Mouse (Mus musculus) liver, embryonic 11.5 days (tissue): ENCODE data around the gene Noc3l. TPM values are rescaled to one million over a fixed set of nuclear protein-coding genes. Genes with fewer than 3 reads are reported as not detected.

Source experiments
- ATAC-seq: fragments of 200-750 bp; cut with Nextera tagmentation; replicated peaks from 2 replicates; pipeline ENCODE4 v1.8.0; 2017; ENCODE audit warnings: moderate number of reproducible peaks, mild to moderate bottlenecking, moderate TSS enrichment, moderate library complexity; ENCODE audit not compliant: low FRiP score
- DNase-seq: peaks from one replicate; pipeline ENCODE4 v3.0.0-alpha.2; 2017; ENCODE audit warnings: low spot score
- H3K27ac ChIP-seq: fragments of 300-500 bp; sonication (generic); 2 replicates; pipeline ENCODE4 v1.5.1; 2014; ENCODE audit warnings: mild to moderate bottlenecking, low read depth, low read length, control low read depth
- H3K27me3 ChIP-seq: fragments of 300-500 bp; sonication (generic); replicated peaks from 2 replicates; pipeline ENCODE4 v1.6.1; 2014; ENCODE audit warnings: low read length, mixed read lengths; ENCODE audit not compliant: control insufficient read depth, insufficient read depth
- H3K36me3 ChIP-seq: fragments of 300-500 bp; sonication (generic); 2 replicates; pipeline ENCODE4 v1.6.1; 2014; ENCODE audit warnings: mild to moderate bottlenecking, low read length, moderate library complexity, mixed read lengths; ENCODE audit not compliant: control insufficient read depth, insufficient read depth
- H3K4me1 ChIP-seq: fragments of 300-500 bp; sonication (generic); replicated peaks from 2 replicates; pipeline ENCODE4 v1.6.1; 2014; ENCODE audit warnings: low read length, mixed read lengths; ENCODE audit not compliant: control insufficient read depth, insufficient read depth
- H3K4me2 ChIP-seq: fragments of 300-500 bp; sonication (generic); 2 replicates; pipeline ENCODE4 v1.6.1; 2014; ENCODE audit warnings: mild to moderate bottlenecking, control low read depth, moderate library complexity
- H3K4me3 ChIP-seq: fragments of 300-500 bp; sonication (generic); 2 replicates; pipeline ENCODE4 v1.5.1; 2014; ENCODE audit warnings: low read depth, low read length, control low read depth
- H3K9ac ChIP-seq: fragments of 300-500 bp; sonication (generic); 2 replicates; pipeline ENCODE4 v1.6.1; 2014; ENCODE audit warnings: low read depth, low read length, control low read depth
- H3K9me3 ChIP-seq: fragments of 300-500 bp; sonication (generic); 2 replicates; pipeline ENCODE4 v1.6.1; 2016; ENCODE audit warnings: low read length, inconsistent platforms, mixed read lengths; ENCODE audit not compliant: control insufficient read depth
- WGBS: fragments of 180-500 bp; shearing (Covaris S2); extraction: QIAGEN DNeasy Blood & Tissue Kit; methylation state at CpG from one replicate; pipeline ENCODE4 v1.1.7; 2014; 5-methylcytosine and 5-hydroxymethylcytosine counted together
- polyA plus RNA-seq: library from polyadenylated mRNA; unstranded; fragments of >200 nt; fragmentation: Nextera tagmentation; extraction: Ambion mirVana; gene quantifications from 2 replicates; pipeline ENCODE4 v1.2.1, GENCODE M21; 2014

Noc3l gene
- polyA plus RNA-seq, result 12.6 and 14.3 TPM in 2 replicates

DNA sequence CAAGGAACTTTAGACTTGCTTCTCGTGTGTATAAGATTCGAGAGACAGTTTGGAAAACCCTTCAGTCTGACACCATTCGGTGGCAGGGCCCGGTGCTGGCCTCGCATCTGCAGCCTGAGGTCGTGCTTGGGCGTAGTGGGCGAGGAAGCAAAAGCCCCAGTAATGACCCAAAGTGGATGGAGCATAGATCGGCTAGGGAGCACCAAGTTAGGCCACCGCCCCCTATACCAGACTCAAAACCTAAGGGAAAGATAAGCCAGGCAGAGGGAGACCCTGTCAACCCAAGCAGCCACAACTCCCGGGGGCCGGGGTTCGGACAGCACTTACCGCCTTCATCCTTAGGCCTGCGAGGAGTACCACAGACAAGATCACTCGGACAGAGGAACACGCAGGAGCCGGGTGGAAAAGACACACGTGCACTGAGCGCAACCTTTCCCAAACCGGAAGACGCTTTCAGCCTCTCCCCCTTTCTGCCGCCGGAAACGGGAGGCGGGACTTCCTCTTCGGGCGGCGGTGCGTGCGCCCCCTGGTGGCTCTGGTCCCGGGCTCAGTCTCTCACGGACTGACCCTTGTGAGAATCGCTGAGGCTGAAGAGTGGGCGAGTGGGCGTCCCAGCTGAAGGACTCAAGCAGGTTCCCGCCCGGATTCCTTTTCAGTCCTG is at the start of gene Noc3l:
TSS of gene Noc3l (minus strand) at position 472 of the 661 bp plus-strand sequence.
- Histone ChIP-seq H3K27me3 (no peaks in the 10 kb centered on the region), H3K9me3 (no peaks in the 10 kb centered on the region), H3K4me2 (peak within 1 kb of the TSS; percentile 89), H3K36me3 (peaks cover 10% of the 10 kb centered on the region; the same call in 1 of the 2 replicates), H3K27ac (peak within 1 kb of the TSS; percentile 92), H3K4me1 (peaks cover 8% of the 10 kb centered on the region), H3K4me3 (peak within 1 kb of the TSS; percentile 59), H3K9ac (peak within 1 kb of the TSS; percentile 83)
- DNase-seq (peak; percentile 97), ATAC-seq (peak; percentile 88)
- under 1% methylated on average over 38 of the region's 38 CpGs for WGBS

DNA sequence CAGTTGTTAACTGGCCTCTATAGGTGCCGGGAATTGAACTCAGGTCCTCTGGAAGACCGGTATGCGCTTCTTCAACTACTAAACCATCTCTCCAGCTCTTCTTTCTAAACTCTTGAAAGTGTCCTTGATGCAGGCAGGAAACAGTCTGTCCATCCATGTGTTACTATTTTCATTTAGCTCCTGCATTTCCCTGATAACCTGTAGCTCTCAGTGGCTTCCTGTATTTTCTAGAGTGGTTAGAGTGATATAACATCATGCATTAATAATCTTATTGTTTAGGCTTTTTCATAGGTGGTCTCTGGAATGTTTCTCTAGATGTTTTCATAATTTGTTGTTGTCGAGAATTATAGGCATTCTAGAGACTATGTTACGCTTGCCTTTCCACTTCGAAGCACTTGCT is 43.5 kb upstream of the Noc3l start:
- no peak overlapping the region for H3K4me3 ChIP-seq
- H3K27ac ChIP-seq, result no peak overlapping the region
- H3K9me3 ChIP-seq, result no peaks in the 10 kb centered on the region
- H3K4me1 ChIP-seq, result no peaks in the 10 kb centered on the region
- no peak overlapping the region for H3K9ac ChIP-seq
- ATAC-seq (no peak), DNase-seq (no peak)
- no peaks in the 10 kb centered on the region for H3K27me3 ChIP-seq
- H3K4me2 ChIP-seq, result no peak overlapping the region
- H3K36me3 ChIP-seq, result no peaks in the 10 kb centered on the region
- 89% methylated on average over 6 of the region's 6 CpGs for WGBS

DNA sequence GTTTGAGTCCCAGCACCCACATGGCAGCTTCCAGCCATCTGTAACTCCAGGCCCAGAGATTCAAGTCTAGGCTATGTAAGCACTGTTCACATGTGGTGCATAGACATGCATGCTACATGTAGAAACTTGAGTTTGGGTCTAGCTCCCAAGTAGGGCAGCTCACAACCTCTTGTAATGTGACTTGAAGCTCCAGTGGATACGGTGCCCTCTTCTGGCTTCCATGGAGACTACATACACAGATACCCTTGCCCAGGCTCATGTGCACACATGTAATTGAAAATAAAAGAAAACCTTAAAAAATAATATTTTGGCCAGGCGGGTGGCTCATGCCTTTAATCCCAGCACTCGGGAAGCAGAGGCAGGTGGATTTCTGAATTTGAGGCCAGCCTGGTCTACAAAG is 39.2 kb upstream of the Noc3l start:
- WGBS, result 90% methylated on average over 3 of the region's 3 CpGs
- H3K4me1 ChIP-seq, result no peaks in the 10 kb centered on the region

DNA sequence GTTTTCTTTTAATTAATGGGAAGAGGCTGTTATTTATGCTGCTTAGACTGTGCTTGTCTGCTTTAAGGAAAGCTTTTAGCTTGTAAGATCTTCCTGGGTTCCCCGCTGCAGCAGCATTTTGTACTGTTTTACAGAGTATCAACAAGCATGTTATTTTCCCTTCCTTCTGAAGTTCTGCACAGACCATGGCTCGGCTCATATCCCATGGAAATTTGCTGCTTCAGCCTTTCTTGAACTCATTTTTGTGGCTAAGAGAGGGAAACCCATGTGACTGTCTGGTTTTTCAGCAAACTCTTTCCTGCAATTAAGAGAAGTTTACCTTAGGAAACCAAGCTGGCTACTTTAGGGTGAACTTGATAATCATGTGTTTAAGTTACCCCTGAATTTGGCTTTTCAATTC is 27.3 kb upstream of the Noc3l start:
- Histone ChIP-seq H3K4me1 (no peaks in the 10 kb centered on the region), H3K4me3 (no peak overlapping the region), H3K27ac (no peak overlapping the region), H3K9me3 (no peaks in the 10 kb centered on the region), H3K27me3 (no peaks in the 10 kb centered on the region), H3K36me3 (no peaks in the 10 kb centered on the region), H3K4me2 (no peak overlapping the region), H3K9ac (no peak overlapping the region)
- WGBS, result 71% methylated on average over 2 of the region's 2 CpGs
- DNase-seq (no peak), ATAC-seq (no peak)

More for the DNA sequence above, 39.2 kb upstream of the Noc3l start:
- H3K27ac ChIP-seq, result no peak overlapping the region
- no peak overlapping the region for H3K9ac ChIP-seq
- no peaks in the 10 kb centered on the region for H3K27me3 ChIP-seq
- no peak overlapping the region for H3K4me3 ChIP-seq
- no peaks in the 10 kb centered on the region for H3K9me3 ChIP-seq
- ATAC-seq (no peak), DNase-seq (no peak)
- H3K4me2 ChIP-seq, result no peak overlapping the region
- H3K36me3 ChIP-seq, result no peaks in the 10 kb centered on the region

DNA sequence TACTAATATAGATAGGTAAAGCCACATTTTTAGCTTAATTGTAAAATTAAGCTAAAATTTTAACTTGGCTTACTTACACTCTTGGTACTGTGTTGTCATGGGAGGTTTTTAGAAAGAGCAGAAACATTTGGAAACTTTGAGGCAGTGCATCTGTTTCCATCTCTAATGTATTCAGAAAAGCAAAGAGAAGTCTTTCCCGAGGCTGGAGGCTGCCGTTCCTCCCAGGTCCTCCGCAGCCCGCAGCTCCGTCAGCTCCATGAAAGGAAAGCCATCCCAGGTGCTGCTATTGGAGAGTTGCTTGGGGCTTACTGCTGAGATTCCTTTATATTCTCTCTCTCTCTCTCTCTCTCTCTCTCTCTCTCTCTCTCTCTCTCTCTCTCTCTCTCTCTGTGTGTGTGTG is 25.8 kb upstream of the Noc3l start:
- WGBS, result 93% methylated on average over 5 of the region's 5 CpGs
- no peak for DNase-seq
- no peak for ATAC-seq
- Histone ChIP-seq H3K4me1 (no peaks in the 10 kb centered on the region), H3K4me3 (no peak overlapping the region), H3K4me2 (no peak overlapping the region), H3K36me3 (no peaks in the 10 kb centered on the region), H3K9ac (no peak overlapping the region), H3K27me3 (no peaks in the 10 kb centered on the region), H3K27ac (no peak overlapping the region), H3K9me3 (no peaks in the 10 kb centered on the region)

DNA sequence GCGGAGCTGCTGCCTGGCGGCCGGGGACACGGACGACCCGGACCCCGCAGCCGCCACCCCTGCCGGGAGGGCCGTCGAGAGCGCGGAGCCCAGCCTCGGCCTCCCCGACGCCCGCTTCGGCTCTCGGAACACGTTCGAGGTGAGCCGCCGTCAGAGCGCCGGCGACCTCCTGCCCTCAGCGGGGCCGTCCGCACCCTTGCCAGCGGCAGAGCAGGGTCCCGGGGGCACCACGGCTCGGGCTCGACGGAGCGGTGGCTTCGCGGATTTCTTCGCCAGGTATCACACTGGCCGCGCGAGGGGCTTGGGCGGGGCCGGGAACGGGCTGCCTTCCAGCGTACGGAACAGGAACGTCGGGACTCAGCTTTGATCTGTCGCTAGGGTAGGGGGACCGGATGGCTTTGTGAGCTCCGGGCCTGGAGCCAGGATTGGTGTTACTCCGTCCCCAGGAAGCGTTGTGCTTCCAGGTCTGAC is 18.2 kb upstream of the Noc3l start:
- no peaks in the 10 kb centered on the region for H3K9me3 ChIP-seq
- H3K27ac ChIP-seq, result peak overlapping the region; percentile 80
- ATAC-seq, result peak; percentile 57
- H3K9ac ChIP-seq, result peak overlapping the region; percentile 84
- under 1% methylated on average over 54 of the region's 54 CpGs for WGBS
- H3K4me2 ChIP-seq, result peak overlapping the region; percentile 90
- H3K4me1 ChIP-seq, result peaks cover 5% of the 10 kb centered on the region
- H3K4me3 ChIP-seq, result peak overlapping the region; percentile 68
- no peaks in the 10 kb centered on the region for H3K36me3 ChIP-seq
- H3K27me3 ChIP-seq, result no peaks in the 10 kb centered on the region
- peak; percentile 64 for DNase-seq

DNA sequence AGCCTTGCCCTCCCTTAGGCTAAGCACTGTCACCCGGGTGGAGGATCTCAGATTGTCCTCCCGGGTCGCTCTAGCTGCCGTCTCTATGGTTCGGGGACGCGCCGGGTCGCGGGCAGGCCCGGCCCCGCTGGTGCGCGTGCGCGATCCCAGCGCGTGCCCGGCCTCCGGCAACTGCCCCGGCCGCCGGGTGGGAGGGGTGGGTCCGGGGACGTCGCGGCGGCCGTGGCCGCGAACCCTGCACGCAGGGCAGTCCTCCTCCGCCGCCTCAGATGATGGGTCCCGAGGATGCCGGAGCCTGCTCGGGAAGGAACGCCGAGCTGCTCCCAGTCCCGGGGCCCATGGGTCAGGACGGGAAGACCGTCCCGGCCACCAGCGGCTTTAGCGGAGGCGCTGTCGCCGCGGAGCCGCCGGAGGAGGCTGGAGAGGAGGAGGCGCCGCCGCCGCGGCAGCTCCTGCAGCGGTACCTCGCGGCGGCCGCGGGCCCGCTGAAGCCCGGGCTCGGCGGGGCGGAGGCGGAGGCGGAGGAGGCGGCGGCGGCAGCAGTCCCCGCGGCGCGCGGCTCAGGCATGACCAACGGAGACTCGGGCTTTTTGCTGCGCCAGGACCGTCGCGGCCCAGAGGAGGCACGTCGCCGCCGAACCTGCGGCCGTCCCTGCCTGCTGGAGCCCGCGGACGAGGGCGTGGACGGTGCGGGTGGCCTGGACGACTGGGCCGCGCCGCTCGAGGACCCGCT is 17.6 kb upstream of the Noc3l start, which contains the start of gene Tbc1d12:
TSS of gene Tbc1d12 (plus strand) at position 142 of the 733 bp plus-strand sequence.
- ATAC-seq (peak; percentile 93), DNase-seq (peak; percentile 88)
- Histone ChIP-seq H3K4me2 (peak within 1 kb of the TSS; percentile 90), H3K9me3 (no peaks in the 10 kb centered on the region), H3K4me3 (peak within 1 kb of the TSS; percentile 68), H3K27ac (peak within 1 kb of the TSS; percentile 80), H3K9ac (peak within 1 kb of the TSS; percentile 84), H3K4me1 (peaks cover 5% of the 10 kb centered on the region), H3K27me3 (no peaks in the 10 kb centered on the region), H3K36me3 (no peaks in the 10 kb centered on the region)
- WGBS, result under 1% methylated on average over 85 of the region's 101 CpGs

DNA sequence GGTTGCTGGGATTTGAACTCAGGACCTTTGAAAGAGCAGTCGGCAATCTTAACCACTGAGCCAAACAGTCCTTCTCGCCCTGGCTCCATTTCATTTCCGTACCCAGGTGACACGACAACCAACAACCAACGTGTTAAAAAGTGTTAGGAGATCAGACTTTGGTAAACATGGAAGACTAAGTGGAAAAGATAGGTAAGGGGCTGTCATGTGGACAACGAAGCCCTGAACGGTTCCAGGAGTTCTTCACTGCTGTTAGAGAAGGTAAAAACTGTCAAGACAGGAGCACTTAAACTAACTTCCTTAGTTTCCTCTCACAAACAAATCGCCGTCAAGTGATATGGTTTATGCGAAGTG is 17.0 kb upstream of the Noc3l start:
- DNase-seq (no peak), ATAC-seq (0 out of 2 replicates have a peak, but pooled peaks have one; percentile 1)
- H3K4me1 ChIP-seq, result peaks cover 5% of the 10 kb centered on the region
- H3K36me3 ChIP-seq, result no peaks in the 10 kb centered on the region
- H3K27ac ChIP-seq, result peak overlapping the region; percentile 80; the same call in 1 of the 2 replicates
- H3K9ac ChIP-seq, result peak overlapping the region; percentile 84
- peak overlapping the region; percentile 90 for H3K4me2 ChIP-seq
- peak overlapping the region; percentile 68 for H3K4me3 ChIP-seq
- no peaks in the 10 kb centered on the region for H3K9me3 ChIP-seq
- WGBS, result 24% methylated on average over 10 of the region's 10 CpGs
- no peaks in the 10 kb centered on the region for H3K27me3 ChIP-seq
